Mouse (Mus musculus): Measurements from ENCODE around the gene Dand5.

Dand5 gene

GRCm38 (mm10) chr8:84784681-84785505, 37.7 kb downstream of the Dand5 start:
- in situ Hi-C loops (cut with MboI, MseI), result no loop called here

GRCm38 (mm10) chr8:84783919-84784581, 38.6 kb downstream of the Dand5 start:
- in situ Hi-C loops (cut with MboI, MseI), result no loop called here

- in situ Hi-C loops (cut with MboI, MseI), result no loop called here
These were observed 39.3 kb downstream of the Dand5 start for GRCm38 (mm10) chr8:84783198-84783918.

- in situ Hi-C loops (cut with MboI, MseI), result no loop called here
These were observed 39.9 kb downstream of the Dand5 start for GRCm38 (mm10) chr8:84782680-84783079.

- in situ Hi-C loops (cut with MboI, MseI), result no loop called here
These were observed 40.7 kb downstream of the Dand5 start for GRCm38 (mm10) chr8:84781686-84782505.

GRCm38 (mm10) chr8:84780949-84781680, 41.5 kb downstream of the Dand5 start:
- in situ Hi-C loops (cut with MboI, MseI), result no loop called here

- in situ Hi-C loops (cut with MboI, MseI), result no loop called here
These were observed 42.4 kb downstream of the Dand5 start for GRCm38 (mm10) chr8:84780225-84780555.

- in situ Hi-C loops (cut with MboI, MseI), result no loop called here
These were observed 43.0 kb downstream of the Dand5 start for GRCm38 (mm10) chr8:84779519-84780224.

- in situ Hi-C loops (cut with MboI, MseI), result no loop called here
These were observed 43.8 kb downstream of the Dand5 start for GRCm38 (mm10) chr8:84778638-84779380.

GRCm38 (mm10) chr8:84777899-84778637, 44.6 kb downstream of the Dand5 start:
- in situ Hi-C loops (cut with MboI, MseI), result no loop called here

- in situ Hi-C loops (cut with MboI, MseI), result no loop called here
These were observed 46.1 kb downstream of the Dand5 start for GRCm38 (mm10) chr8:84776569-84776968.

GRCm38 (mm10) chr8:84775621-84776113, 47.0 kb downstream of the Dand5 start:
- in situ Hi-C loops (cut with MboI, MseI), result no loop called here

GRCm38 (mm10) chr8:84775105-84775591, 47.5 kb downstream of the Dand5 start:
- in situ Hi-C loops (cut with MboI, MseI), result no loop called here

- in situ Hi-C loops (cut with MboI, MseI), result no loop called here
These were observed 48.1 kb downstream of the Dand5 start for GRCm38 (mm10) chr8:84774473-84774911.

- in situ Hi-C loops (cut with MboI, MseI), result no loop called here
These were observed 48.8 kb downstream of the Dand5 start for GRCm38 (mm10) chr8:84773833-84774232.

- in situ Hi-C loops (cut with MboI, MseI), result no loop called here
These were observed 49.3 kb downstream of the Dand5 start for GRCm38 (mm10) chr8:84773304-84773703.

- in situ Hi-C loops (cut with MboI, MseI), result no loop called here
These were observed 50.0 kb downstream of the Dand5 start for GRCm38 (mm10) chr8:84772628-84773027.

- in situ Hi-C loops (cut with MboI, MseI), result no loop called here
These were observed 50.7 kb downstream of the Dand5 start for GRCm38 (mm10) chr8:84771941-84772378.

All from T-helper 17 cell (primary cell).